Mouse (Mus musculus): ENCODE data around the gene Lancl1.

The Lancl1 gene

DNA sequence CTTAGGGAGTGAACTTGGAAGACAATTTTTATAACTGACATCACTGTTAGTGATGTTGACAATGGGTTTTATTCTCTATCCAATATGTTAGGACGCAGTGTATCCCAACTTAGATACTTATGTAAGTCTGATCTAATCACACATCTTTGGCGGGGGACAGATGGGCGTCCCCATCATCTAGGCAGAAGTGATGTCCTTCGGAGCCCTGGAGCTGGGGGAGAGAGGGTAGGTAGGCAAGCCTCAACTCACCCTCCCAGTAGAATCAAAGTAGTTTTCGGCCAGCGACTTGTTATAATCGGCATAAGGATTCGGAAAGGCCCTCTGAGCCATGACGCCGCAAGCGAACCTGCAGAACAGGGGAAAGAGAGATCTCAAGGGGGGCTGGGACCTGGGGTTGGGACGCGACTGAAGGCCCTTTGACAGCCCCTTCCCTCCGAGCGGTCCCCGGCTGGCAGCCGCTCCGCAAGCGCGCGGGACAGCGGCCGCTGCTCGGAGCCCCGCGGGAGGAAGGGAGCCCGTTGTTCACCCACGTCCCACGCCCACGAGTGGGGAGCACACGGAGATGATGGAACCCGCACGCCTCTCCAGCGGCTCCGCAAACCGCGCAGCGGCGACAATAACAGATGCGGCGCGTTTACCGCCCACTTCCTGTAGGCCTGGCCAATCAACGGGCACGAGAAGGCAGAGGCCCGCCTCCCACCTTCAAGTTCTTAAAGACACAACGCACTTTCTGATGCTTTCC, at the start of gene Lancl1:
TSS of gene Lancl1 (minus strand) at position 627 of the 742 bp plus-strand sequence.
- DNase-seq (ENCODE audit: low spot score in 2 of 2), result peak; percentile 78 to 85

DNA sequence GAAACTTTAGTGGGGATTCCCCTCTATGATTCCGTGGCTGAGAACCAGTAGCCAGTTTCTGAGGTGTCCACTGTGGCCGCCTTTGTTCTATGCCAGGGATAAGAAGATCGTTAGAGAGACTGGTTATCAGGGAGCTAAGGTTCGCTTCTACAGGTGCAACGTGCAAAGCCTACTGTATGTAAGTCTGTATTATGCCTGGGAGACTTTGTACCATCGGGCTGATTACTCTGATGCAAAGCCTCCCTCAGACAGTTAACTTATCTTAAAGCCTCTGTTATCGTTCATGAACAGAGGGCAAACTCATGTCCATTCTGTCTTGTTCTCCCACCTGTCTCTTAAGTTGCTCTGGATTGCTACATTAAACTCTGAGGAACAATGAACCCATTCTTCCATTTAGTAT, 40.5 kb upstream of the Lancl1 start:
- DNase-seq (ENCODE audit: low spot score in 2 of 2), result no peak

DNA sequence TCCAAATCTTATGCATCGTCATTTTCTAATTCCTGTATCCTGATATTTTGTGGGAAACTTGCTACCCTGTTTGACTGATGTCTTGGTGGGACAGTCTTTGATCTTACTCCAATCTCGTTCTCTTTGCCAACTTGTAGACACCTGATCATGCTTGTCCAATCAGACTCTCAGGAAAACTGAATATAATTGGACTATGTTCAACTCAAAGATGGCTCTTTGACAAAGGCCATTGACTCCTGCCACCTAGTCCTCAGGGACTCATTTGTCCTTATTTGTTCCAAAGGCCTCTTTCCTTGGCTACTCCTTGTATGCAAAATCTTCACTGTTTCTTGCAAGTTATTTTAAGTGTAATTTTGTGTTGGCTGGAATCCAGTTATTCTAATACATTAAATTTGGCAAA, 40.0 kb upstream of the Lancl1 start:
- no peak for DNase-seq (ENCODE audit: low spot score in 2 of 2)

DNA sequence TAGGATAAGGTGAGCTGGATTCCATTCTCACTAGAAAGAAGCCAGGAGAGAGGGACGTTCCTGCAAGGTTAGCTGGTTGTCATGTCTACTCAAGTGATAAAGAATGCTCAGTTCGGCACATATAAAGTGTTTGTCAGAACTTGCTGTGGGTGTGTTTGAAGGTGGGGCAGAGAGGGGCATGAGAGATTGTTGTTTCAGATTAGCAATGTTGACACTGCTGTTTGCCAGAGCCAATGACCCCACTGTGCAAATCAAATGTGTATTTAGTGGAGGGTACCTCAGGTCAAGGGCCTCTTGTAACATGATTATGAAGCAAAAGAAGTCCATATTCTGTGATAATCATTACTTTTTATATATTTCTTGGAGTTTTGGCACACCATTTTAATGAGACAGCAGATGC, 39.1 kb upstream of the Lancl1 start:
- DNase-seq (ENCODE audit: low spot score in 2 of 2), result peak; percentile 21 to 42

DNA sequence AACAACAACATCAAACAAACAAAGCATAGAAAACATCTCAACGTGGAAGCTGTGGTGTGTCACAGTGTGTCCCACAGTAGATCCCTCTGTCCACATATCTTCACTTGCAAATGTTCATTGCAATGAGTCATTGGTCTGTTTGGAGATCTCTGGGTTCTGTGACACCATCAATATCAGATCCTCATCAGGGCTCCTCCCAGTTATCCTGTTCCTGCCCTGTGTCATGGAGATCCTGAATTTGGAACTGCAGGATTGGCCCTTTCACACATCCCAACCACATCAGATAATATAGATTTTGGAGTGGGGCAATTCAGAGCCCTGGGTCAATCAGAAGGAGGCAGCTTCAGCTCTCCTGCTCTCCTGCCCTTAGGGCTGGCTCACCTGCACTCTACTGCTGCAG, 28.9 kb upstream of the Lancl1 start:
- DNase-seq (ENCODE audit: low spot score in 2 of 2), result no peak

DNA sequence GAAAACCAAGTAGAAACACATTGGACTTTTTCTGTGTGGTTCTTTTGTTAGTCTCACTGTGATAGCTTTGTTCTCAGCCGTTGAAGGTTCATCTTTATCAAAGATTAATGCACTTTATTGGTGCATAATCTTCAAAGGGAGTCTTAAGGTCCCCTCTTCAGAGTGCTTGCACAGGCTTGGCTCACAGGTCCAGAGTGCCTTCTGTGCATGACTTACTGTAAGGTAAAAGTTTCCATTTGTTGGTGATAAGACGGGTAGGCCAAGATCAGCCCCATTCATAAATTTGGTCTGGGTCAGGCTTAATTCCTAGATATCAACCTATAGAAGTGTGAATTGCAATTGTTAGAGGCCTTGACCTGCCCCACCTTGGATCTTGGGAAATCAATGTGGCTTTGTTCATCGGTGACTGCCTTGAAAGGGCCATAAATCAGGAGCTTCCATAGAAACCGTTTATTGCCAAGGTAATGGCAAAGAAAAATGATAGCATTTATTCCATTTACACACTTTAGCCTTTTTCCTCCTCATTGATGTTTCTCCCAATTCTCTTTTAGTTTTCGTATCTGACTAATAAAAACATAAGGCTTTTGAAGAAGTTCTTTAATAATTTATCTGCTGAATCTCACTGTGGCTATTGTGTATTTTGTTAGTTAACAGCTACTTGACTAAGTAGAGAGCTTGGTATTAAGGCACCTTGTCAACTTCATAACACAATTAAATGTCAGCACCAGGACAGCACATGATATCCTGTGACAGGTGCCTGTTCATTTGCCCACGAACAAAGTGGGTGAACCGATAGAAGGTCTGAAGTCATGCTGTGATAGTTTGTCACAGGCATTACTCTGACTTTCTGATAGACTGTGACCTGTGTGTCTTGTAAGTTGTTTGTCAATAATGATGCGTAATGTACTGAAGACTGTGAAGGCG, 26.9 kb upstream of the Lancl1 start:
- DNase-seq (ENCODE audit: low spot score in 2 of 2), result no peak

DNA sequence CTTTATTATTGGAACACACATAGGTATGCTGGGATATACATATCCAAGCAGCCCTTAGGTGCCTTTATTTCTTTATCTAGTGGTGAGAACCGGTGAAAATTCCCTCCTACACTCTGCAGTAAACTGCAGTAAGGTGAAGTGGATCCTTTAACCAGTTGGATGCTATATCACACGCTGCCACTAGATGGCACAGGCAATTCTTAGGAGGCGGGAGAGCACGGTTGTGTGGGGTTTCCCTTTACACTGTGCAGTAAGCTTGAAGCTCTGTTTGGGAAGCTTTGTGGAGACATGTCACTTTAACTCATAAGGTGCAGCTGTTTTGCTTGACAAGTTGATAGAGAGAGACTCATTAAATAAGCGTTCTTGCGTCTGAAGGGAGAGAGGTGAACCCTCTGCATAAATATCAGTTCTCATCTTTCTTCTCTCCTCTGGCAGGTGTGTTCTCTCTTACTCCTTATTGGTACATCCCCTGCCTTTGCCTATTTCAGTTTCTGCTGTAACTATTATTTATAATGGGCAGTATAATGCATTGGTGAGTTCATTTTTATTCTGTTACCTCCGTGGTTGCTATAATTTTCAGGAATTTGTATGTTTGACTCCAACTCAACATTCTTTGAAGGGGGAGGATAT, 22.9 kb upstream of the Lancl1 start:
- peak in 1 of 2 experiments; percentile 50 for DNase-seq (ENCODE audit: low spot score in 2 of 2)

DNA sequence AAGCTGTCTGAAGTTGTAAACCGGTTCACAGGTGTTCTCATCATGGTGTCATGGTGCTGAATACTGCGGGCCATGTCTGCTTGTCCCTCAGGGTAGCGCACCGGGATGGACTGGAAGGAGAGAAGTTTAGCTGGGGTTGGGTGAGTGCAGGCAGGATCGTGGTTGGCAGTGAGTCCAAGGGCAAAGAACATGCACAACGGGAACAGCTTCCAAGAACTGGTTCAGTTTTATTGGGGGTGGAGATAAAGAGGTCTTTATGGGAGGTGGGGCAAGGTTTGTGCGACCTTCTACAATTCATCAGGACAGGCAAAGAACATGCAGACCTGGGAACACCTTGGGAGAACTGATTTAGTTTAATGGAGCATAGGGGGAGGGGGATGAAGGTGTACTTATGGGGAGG, 17.1 kb upstream of the Lancl1 start:
- DNase-seq (ENCODE audit: low spot score in 2 of 2), result no peak

DNA sequence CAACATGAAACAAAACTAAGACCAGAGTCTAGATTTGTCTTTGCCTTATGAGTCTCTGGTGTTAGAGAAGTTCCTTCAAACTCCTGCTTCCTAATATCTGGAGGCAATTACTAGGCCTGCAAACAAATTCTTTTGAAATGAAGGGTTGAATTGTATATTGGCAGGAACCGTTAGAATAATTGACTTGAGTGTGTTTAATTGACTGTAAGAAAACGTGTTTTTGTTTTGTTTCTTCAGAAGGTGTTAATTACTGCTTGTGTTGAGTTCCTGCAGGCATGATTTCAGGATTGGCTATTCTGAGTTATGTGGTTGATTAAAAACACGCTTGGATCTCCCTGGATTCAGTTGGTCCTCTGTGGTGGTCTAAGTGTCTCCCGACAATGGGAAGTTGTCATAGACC, 14.0 kb upstream of the Lancl1 start:
- no peak for DNase-seq (ENCODE audit: low spot score in 2 of 2)

DNA sequence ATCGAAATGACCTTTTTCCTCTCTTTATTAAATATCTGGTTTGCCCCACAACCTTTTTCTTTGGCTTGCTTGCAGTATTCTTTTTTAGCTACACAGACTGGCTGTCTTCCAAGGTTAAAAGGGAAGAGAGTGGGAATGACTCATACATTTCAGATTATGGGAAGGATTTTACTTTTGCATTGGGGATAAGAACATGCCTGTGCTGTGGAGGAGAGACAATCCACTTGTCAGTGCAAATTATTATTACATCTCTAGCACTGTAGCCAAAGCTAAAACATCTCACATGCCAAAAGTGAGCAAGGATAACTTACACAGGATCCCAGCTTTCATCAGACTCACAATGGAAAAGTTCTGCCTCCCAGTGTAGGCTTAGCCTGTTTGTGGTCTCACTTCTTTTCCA, 10.9 kb upstream of the Lancl1 start:
- no peak for DNase-seq (ENCODE audit: low spot score in 2 of 2)

DNA sequence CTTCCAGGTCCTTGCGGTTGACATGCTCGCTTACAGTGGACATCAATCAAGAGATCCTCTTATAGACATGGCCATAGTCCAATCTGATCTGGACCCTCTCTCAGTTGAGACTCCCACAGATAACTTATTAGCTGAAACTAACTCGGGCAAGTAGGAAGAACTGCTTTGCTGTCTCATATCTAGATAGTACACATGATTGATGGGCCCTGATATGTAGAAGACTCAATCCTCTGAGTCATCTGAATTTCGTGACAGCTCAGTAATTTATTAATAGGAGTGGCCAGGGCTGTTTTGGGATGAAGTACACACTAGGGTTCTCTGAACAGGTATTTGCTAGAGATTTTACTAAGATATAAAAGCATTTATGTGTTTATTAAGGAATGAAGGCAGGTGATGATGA, 10.0 kb upstream of the Lancl1 start:
- no peak for DNase-seq (ENCODE audit: low spot score in 2 of 2)

DNA sequence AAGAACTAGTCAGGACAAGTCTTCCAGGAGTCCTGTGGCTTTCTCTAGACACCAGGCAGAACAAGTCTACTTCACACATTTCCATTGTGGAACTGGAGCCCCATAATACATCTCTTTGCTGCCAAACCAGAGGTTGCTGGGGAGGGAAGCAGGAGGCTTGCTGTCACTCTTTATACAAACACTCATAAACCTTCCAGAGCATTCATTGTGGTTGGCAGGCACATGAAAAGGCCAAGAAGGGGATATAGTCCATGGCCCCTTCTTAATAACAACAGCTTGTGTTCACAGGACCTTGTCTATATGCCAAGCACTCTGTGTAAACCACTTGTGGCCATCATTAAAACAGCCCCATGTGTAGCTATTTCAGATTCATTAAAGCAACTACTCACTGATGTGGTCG, 6.4 kb upstream of the Lancl1 start:
- DNase-seq (ENCODE audit: low spot score in 2 of 2), result no peak

DNA sequence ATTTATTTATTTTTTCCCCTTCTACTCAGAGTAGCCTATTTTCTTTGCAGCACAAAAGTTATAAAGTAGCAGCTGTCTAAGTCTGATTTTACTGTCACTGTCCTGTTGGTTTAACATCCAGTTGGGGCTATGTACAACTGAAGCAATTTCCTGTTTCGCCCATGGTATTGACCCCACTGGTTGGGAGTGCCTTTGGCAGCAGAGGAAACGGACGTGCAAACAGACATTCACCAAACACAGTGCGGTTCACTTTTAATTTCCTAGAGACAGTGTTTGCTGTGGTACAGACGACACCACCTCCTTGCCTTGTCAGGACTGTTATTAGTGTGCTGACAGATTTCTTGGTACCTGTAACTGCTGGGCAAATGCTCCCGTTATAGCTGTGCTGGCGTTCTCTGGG, 3.9 kb upstream of the Lancl1 start:
- DNase-seq (ENCODE audit: low spot score in 2 of 2), result no peak

DNA sequence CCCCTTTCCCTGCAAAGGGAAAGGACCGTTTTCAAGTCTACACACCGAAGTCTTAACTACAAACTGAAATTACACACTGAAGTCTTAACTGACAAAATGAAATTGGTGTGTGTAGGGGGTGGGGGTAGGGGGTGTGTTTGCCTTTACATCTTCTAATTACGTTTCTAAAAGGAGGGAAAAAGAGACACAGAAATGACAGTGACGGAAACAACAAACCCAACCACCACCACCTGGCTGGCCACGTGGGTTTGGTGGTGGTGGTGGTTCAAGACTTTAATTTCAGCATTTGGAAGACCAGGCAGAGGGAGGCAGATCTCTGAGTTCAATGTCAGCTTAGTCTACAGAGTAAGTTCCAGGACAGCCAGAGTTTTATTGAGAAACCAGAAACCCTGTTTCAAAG, 411 bp upstream of the Lancl1 start:
- DNase-seq (ENCODE audit: low spot score in 2 of 2), result no peak

DNA sequence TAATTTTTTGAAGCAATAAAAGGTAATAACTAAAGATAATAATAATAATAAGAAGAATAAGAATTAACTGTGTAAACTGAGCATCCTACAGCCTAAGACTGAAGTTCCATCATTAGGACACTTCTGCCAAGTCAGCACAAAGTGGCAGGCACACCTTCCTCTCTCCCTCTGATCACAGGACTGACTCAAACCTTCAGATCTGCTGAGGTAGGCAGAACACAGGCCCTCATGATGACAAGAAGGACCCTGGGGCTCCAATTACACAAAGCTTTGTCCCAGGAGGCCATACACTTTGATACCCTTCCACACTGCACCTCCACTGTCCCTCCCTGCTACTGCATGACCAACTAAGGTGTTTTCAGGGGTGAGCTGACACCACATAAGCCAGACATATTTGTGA, 1.5 kb downstream of the Lancl1 start:
- no peak for DNase-seq (ENCODE audit: low spot score in 2 of 2)

DNA sequence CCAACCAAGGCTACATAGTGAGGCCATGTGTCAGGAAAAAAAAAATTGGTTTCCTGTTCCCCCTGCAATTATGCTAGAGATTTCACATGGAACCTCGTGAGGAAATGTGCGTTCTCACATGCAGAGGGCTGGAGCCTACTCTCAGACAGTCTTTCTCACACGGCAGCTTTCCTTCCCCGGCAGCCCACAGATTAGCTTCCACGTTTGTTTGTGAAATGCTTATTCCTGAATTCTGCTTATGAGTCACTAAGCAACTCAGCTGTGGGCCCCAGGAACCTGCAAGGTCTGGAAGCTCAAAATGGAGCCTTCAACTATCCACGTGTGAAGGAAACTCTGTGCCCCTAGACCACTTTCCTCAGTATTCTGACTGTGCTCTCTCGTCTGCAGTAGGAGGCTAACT, 5.4 kb downstream of the Lancl1 start:
- no peak for DNase-seq (ENCODE audit: low spot score in 2 of 2)

DNA sequence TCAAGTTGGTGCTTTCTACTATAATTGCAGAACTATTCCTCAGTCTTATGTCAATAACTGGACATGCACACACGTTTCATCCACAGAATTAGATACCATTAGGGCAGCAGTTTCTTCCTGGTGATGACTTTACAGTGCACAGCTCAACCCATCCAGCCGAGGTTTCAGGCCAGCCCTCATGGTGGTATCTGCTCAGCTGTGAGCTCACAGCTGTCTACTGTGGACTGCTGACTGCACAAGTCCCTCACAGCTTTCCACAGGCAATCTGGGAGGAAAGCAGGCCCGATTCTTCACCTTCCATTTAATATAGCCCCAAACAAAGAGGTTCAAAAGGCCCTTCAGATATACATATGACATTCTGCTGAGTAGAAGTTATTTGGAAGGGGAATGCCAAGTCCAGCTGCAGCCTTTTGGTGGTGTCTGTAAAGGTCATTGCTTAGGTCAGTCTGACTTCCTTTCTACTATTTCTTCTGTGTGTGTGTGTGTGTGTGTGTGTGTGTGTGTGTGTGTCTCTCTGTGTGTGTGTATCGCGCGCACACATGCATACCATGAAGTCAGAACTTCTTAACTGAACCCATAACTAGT, 11.7 kb downstream of the Lancl1 start:
- no peak for DNase-seq (ENCODE audit: low spot score in 2 of 2)

DNA sequence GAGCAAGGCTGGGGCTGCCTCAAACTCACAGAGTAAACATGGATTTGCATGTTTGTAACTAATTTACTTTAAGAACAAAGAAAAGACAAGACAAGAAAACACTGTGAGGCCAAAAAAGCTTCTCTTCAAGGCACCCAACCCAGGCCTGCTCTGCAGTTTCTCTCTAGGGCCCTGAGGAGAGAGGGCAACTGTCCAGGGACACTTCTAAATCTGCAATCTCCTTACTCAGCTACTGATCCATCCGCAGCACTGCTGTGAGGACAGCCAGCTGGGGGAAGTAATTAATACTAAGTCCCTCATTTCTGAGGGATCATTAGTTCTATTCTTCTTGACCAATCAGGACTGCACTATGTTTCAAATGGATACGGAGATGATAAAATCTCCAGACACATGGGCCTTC, 12.5 kb downstream of the Lancl1 start:
- DNase-seq (ENCODE audit: low spot score in 2 of 2), result no peak

DNA sequence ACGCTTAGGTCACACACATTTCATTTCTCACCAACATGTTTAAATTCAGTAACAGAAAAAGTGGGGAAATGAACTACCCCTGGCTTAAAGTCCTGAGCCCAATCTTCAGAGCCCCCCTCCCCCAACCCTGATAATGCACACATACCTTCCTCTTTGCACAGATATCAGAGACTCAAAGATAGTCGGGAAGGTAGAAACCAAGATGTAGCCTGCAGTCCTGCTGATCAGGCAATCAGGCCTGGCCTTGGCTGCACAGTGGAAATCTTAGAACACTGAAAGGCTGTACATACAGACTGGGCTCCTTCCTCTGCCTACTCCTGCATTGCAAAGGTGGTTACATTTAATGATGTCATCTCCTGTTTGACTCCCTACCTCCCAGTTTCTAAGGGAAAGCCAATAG, 15.9 kb downstream of the Lancl1 start:
- DNase-seq (ENCODE audit: low spot score in 2 of 2), result no peak

DNA sequence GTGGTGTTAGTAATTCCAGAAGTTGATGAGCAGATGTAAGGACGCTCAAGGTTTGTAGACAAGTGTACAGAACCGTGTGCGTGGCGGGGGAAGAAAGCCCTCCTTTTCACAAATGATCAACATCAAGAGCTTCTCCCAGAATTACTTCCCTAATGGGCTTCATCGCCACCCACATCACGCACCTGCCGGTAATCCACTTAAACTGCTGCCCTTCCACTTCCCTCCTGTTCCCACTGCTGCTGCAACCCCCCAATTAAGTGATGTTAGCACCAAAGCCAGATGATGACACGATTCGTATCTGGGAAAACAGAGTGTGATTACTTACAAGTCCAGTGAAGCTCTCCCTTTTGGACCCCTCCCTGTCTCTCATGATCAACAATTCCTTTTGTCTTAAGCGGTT, 16.6 kb downstream of the Lancl1 start:
- no peak for DNase-seq (ENCODE audit: low spot score in 2 of 2)

DNA sequence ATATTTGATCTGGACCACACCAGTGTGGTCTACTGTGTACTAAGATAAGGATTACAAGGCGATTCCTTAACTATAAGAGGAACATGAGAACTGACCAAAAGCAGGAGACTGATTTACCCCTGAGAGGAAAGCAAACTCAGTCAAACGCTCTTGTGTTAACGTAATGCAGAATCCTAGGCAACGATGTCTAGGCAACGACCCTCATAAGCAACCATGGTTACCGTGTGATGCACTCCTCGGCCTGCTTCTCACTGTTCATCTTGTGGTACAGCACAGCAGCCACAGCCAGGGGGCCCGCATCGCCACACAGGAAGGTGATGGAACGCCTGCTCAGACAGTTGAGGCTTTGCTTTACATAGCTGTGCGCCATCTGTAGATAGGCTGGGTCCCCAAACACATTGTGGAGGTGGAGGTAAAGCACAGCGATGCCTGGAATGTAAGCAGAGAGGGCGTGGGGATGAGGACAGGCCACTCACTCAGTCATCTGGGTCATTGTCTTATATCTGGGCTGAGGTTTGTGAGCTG, 18.0 kb downstream of the Lancl1 start:
- no peak for DNase-seq (ENCODE audit: low spot score in 2 of 2)

Data from urinary bladder, adult 18-20 months (tissue).